Mouse (Mus musculus) heart, adult 2 months (tissue): Measurements from ENCODE around the gene Rabl6.

Source experiments
- CTCF ChIP-seq: fragments of 200-600 bp; IDR thresholded peaks from 2 replicates; pipeline ENCODE4 v1.8.1; 2022; ENCODE audit warnings: antibody characterized with exemption, mild to moderate bottlenecking, moderate library complexity
- EP300 ChIP-seq: fragments of 200-500 bp; IDR thresholded peaks from 2 replicates; pipeline ENCODE4 v1.6.1; 2011; ENCODE audit warnings: low read depth, low read length, control low read depth; ENCODE audit not compliant: insufficient read depth
- POLR2A ChIP-seq: fragments of 200-500 bp; IDR thresholded peaks from 2 replicates; pipeline ENCODE4 v1.6.1; 2011; ENCODE audit warnings: mild to moderate bottlenecking, low read depth, low read length, control low read depth; ENCODE audit not compliant: insufficient read depth

- TF ChIP-seq CTCF: no peak
- TF ChIP-seq POLR2A: no peak
- no peak for TF ChIP-seq EP300
Observed at GRCm38 (mm10) chr2:25657652-25658051, 49.3 kb upstream of the Rabl6 start, which contains the start of gene Lcn5.
